Mouse (Mus musculus) hindbrain, postnatal 0 days (tissue): Measurements from ENCODE around the gene Mtmr6. TPM values are rescaled to one million over a fixed set of nuclear protein-coding genes. Genes with fewer than 3 reads are reported as not detected.

Experiments
- ATAC-seq: fragments of 200-750 bp; cut with Nextera tagmentation; 2 replicates; pipeline ENCODE4 v1.8.0; 2017; ENCODE audit warnings: mild to moderate bottlenecking, moderate TSS enrichment, moderate library complexity
- DNase-seq: peaks from one replicate; pipeline ENCODE4 v3.0.0-alpha.2; 2015; ENCODE audit warnings: low spot score
- H3K27ac ChIP-seq: fragments of 300-500 bp; sonication (generic); 2 replicates; pipeline ENCODE4 v1.5.1; 2014; ENCODE audit warnings: mild to moderate bottlenecking
- H3K27me3 ChIP-seq: fragments of 300-500 bp; sonication (generic); 2 replicates; pipeline ENCODE4 v1.6.1; 2014; ENCODE audit warnings: low read length, mixed read lengths; ENCODE audit not compliant: insufficient read depth
- H3K36me3 ChIP-seq: fragments of 300-500 bp; sonication (generic); 2 replicates; pipeline ENCODE4 v1.6.1; 2014; ENCODE audit warnings: low read length, mixed read lengths; ENCODE audit not compliant: insufficient read depth
- H3K4me1 ChIP-seq: fragments of 300-500 bp; sonication (generic); 2 replicates; pipeline ENCODE4 v1.6.1; 2014; ENCODE audit warnings: antibody characterized with exemption, low read length, mixed read lengths; ENCODE audit not compliant: insufficient read depth
- H3K4me2 ChIP-seq: fragments of 300-500 bp; sonication (generic); 2 replicates; pipeline ENCODE4 v1.6.1; 2014; ENCODE audit warnings: low read depth, mild to moderate bottlenecking, low read length, moderate library complexity, mixed read lengths
- H3K4me3 ChIP-seq: fragments of 300-500 bp; sonication (generic); 2 replicates; pipeline ENCODE4 v1.5.1; 2014; ENCODE audit warnings: low read length
- H3K9ac ChIP-seq: fragments of 300-500 bp; sonication (generic); replicated peaks from 2 replicates; pipeline ENCODE4 v1.6.1; 2014; ENCODE audit warnings: mild to moderate bottlenecking, low read length, moderate library complexity, mixed read lengths
- H3K9me3 ChIP-seq: fragments of 300-500 bp; sonication (generic); 2 replicates; pipeline ENCODE4 v1.6.1; 2016; ENCODE audit warnings: low read length, mixed read lengths
- CTCF ChIP-seq: IDR thresholded peaks from 2 replicates; pipeline ENCODE4 v1.5.1; 2016; ENCODE audit warnings: antibody characterized with exemption, control low read depth, low read depth
- WGBS: fragments of 180-500 bp; shearing (Covaris S2); extraction: QIAGEN DNeasy Blood & Tissue Kit; methylation state at CpG from one replicate; pipeline ENCODE4 v1.1.7; 2014; 5-methylcytosine and 5-hydroxymethylcytosine counted together
- polyA plus RNA-seq: library from polyadenylated mRNA; unstranded; fragments of >200 nt; fragmentation: Nextera tagmentation; extraction: Ambion mirVana; gene quantifications from 2 replicates; pipeline ENCODE4 v1.2.1, GENCODE M21; 2015
- total RNA-seq: library from RNA; depleted of rRNA; stranded (reverse); fragments of >200 nt; gene quantifications from 2 replicates; pipeline ENCODE4 v1.2.3, GENCODE M21; 2014; rRNA removed

Mtmr6 gene
- total RNA-seq, result 28.5 and 36.7 TPM in 2 replicates
- polyA plus RNA-seq, result 51.6 and 55.5 TPM in 2 replicates

DNA sequence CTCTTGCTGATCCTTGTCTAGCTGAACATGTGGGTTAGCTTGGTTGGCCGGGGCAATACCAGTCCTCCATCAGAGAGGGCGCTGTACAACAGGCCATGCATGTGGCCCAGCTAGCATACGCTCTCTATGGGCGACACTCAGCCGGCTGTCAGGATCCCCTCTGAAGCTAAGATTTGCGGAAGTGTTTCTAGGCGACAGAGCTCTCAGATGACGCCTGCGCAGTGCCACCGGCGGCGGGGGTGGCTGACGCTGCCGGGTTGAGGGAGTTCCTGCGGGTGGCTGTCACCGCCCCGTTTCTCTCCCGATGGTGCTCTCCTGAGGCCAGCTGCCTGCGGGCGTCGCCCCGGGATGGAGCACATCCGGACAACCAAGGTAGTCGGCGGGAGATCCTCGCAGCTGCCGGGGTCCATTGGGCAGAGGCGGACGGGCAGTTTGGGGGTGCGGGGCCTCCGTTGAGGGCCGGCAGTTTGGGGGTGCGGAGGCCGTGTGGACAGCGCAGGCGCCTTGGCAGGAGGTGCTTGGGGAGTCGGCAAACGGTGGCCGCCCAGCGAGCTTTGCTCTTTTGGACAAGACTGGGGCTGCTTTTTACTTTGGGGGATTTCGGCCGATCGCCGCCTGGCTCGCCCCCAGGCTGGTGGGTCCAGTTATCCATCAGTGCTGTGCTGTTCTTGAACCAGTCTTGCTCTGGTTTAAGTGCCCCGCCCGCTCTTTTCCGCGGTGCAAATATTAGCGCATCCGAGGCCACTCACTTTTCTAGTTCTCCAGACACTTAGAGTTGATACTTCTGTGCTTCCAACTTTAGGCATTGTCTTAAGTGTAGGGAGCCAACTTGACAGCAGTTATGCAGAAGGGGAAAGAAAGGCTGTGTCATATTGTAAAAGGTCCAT, at the start of gene Mtmr6:
Gene Mtmr6 (plus strand): TSS at position 239 of the 887 bp plus-strand sequence.
- H3K36me3 ChIP-seq, result no peaks in the 10 kb centered on the region
- peak within 1 kb of the TSS; percentile 89 for H3K4me3 ChIP-seq
- H3K27me3 ChIP-seq, result no peaks in the 10 kb centered on the region
- DNase-seq (peak; percentile 99), ATAC-seq (peak; percentile 100)
- peak within 1 kb of the TSS; percentile 82 for H3K9ac ChIP-seq
- H3K27ac ChIP-seq, result peak within 1 kb of the TSS; percentile 76
- under 1% methylated on average over 51 of the region's 51 CpGs for WGBS
- no peaks in the 10 kb centered on the region for H3K9me3 ChIP-seq
- 0 out of 2 replicates have a peak, but pooled peaks cover 11% of the 10 kb centered on the region for H3K4me1 ChIP-seq
- TF ChIP-seq CTCF, result peak; percentile 99
- peak within 1 kb of the TSS; percentile 72 for H3K4me2 ChIP-seq

DNA sequence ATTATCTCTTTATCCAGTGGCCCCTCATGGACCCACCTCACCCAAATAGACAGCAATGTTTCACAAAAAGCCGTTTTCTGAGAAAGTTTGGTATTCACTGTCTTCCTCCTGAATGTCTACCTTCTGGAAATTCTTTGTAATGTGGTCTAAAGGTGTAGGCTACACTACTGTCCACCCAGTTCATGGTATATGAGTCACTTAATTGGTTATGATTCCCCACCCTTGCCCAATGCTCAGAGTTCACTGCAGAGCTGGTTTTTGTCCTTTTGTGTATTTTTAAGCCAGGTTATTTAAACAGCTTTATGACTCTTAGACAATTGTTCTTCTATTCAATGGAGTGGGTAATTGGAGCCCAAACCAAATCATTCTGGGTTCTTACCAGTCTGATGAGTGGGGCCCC, 48.9 kb upstream of the Mtmr6 start:
- no peaks in the 10 kb centered on the region for H3K27me3 ChIP-seq
- no peak overlapping the region for H3K4me3 ChIP-seq
- DNase-seq (no peak), ATAC-seq (no peak)
- peaks cover 11% of the 10 kb centered on the region; the same call in 1 of the 2 replicates for H3K36me3 ChIP-seq
- H3K4me2 ChIP-seq, result no peak overlapping the region
- H3K27ac ChIP-seq, result no peak overlapping the region
- H3K9ac ChIP-seq, result no peak overlapping the region
- no peak for TF ChIP-seq CTCF
- no peaks in the 10 kb centered on the region for H3K9me3 ChIP-seq
- H3K4me1 ChIP-seq, result no peaks in the 10 kb centered on the region
- WGBS, result 94% methylated on average over 1 of the region's 1 CpGs

DNA sequence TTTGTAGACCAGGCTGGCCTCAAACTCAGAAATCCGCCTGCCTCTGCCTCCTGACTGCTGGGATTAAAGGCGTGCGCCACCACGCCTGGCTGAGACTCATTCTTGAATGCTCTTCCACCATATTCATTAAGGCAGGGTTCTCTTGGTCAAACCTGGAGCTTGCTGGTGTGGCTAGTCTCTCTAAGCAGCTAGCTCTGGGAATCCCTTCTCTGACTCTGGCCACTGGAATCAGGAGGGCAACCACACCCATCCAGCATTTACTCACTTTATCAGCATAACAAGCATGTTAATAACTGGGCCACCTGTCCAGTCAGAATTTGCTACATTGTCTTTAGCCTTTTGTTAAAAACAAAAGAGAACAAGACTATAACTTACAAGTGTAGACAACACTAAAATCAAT, 47.4 kb upstream of the Mtmr6 start:
- Histone ChIP-seq H3K9ac (no peak overlapping the region), H3K27ac (no peak overlapping the region), H3K9me3 (no peaks in the 10 kb centered on the region), H3K4me2 (no peak overlapping the region), H3K36me3 (peaks cover 16% of the 10 kb centered on the region; the same call in 1 of the 2 replicates), H3K4me1 (no peaks in the 10 kb centered on the region), H3K4me3 (no peak overlapping the region), H3K27me3 (no peaks in the 10 kb centered on the region)
- ATAC-seq, result no peak
- TF ChIP-seq CTCF, result no peak
- 97% methylated on average over 4 of the region's 4 CpGs for WGBS
- no peak for DNase-seq

DNA sequence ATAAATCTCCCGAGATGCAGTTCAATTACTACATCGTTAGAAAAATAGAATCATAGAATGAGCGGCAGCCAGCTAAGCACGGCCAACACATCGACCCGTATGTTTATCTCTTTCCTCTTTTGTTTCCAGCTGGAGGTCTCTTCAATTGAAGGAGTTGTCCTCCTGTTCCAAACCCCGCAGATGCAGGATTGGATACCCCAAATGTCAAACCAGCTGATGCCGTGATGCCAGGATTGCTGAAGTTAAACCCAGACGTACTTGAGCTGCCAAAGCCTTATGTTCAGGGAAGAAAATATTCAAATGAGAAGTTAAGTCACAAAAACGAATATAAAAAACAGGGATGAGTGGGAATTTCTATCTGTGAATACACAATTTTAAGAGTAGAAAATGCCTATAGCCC, 45.1 kb upstream of the Mtmr6 start:
- ATAC-seq, result no peak
- WGBS, result 85% methylated on average over 10 of the region's 10 CpGs
- Histone ChIP-seq H3K36me3 (peaks cover 16% of the 10 kb centered on the region; the same call in 1 of the 2 replicates), H3K4me2 (no peak overlapping the region), H3K4me1 (no peaks in the 10 kb centered on the region), H3K9me3 (no peaks in the 10 kb centered on the region), H3K27ac (no peak overlapping the region), H3K27me3 (no peaks in the 10 kb centered on the region), H3K9ac (no peak overlapping the region), H3K4me3 (no peak overlapping the region)
- no peak for DNase-seq
- TF ChIP-seq CTCF, result no peak

DNA sequence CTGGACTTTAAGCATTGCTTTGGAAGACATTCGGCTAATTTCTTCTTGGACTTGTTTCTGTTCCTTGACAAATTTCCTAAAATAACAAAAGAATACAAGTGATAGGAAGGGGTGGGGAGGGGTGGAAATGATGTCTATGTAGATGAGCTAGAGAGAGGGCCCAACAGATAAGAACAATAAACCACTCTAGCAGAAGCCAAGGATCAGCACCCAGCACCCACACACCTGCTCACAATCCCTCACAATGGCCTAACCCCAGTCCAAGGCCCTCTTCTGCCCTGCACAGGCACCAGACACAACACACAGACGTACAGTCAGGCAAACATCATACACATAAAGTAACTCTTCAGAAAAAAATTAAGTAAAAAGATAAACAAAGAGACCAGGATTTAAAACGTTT, 26.5 kb upstream of the Mtmr6 start:
- Histone ChIP-seq H3K4me2 (no peak overlapping the region), H3K9me3 (no peaks in the 10 kb centered on the region), H3K4me3 (no peak overlapping the region), H3K27me3 (no peaks in the 10 kb centered on the region), H3K9ac (no peak overlapping the region), H3K4me1 (no peaks in the 10 kb centered on the region), H3K27ac (no peak overlapping the region), H3K36me3 (peaks cover 12% of the 10 kb centered on the region; the same call in 1 of the 2 replicates)
- no peak for ATAC-seq
- DNase-seq, result no peak
- 87% methylated on average over 3 of the region's 3 CpGs for WGBS
- no peak for TF ChIP-seq CTCF

DNA sequence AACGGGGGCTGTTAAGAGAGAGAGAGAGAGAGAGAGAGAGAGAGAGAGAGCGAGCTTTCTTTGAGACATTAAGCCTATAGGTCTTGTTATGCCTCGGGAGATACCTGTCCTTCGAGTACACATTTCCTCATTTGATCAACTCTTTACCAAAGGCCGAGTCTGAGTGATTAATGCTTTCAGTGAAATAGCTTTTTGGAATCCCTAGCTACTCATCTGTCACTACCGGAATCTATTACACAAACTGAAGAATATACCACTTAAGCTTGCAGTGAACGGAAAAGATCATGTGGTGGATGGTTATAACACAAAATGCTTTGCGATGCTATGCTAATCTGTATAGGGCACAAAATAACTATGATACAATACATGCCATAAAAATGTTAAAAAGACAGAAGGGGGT, 14.7 kb upstream of the Mtmr6 start:
- TF ChIP-seq CTCF, result no peak
- 0 out of 2 replicates have a peak, but pooled peaks cover 2% of the 10 kb centered on the region for H3K4me1 ChIP-seq
- no peaks in the 10 kb centered on the region for H3K27me3 ChIP-seq
- peak overlapping the region; percentile 76 for H3K4me2 ChIP-seq
- 17% methylated on average over 8 of the region's 8 CpGs for WGBS
- peak overlapping the region; percentile 76 for H3K4me3 ChIP-seq
- 0 out of 2 replicates have a peak overlapping the region, but pooled peaks have one; percentile 87 for H3K27ac ChIP-seq
- ATAC-seq, result no peak
- no peaks in the 10 kb centered on the region for H3K36me3 ChIP-seq
- DNase-seq, result peak; percentile 3
- H3K9me3 ChIP-seq, result no peaks in the 10 kb centered on the region
- peak overlapping the region; percentile 94 for H3K9ac ChIP-seq
